In the genomic region with DNA sequence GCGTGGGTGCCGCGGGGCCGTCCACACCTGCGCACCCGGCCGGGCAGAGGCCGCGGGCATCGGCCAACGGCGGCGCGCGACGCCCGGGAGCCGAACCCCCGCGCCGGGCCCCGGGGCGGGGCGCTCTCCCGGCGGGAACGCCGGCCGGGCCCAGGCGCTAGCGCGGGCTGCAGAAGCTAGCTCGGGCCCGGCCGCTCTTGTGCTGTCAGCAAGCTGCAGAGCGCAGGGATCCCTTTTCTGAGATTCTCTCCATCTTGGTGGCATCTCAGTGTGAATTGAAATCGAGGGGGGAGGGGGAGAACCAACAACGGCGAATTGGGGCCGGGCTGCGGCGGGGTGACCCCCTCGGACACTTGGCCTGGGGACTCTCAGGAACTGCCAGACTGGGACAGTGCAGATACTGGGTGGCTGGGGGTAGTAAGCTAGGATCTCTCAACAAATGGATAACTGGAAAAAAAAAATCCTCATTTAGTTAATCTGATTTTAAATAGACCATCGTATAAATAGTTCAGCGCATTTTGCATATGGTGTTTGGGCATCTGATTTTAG, we compare ENCODE assay signal across 8 mouse cellular contexts. TPM values are rescaled to one million over a fixed set of nuclear protein-coding genes. Genes with fewer than 3 reads are reported as not detected.
DNase-seq lines count a peak whose midpoint lies in the region; TF ChIP-seq lines count a peak whose summit lies in the region.

No protein-coding gene starts in this region.

- no peak for TF ChIP-seq POLR2A in cerebellum, adult 2 months (IDR thresholded peaks at IDR 0.05; ENCODE audit: borderline replicate concordance, insufficient read depth, low read length)

- peaks cover 21% of the 10 kb centered on the region for H3K4me1 ChIP-seq in cerebellum, adult 2 months (ENCODE audit: control insufficient read depth, insufficient read depth, low read length)

- TF ChIP-seq CTCF in cerebellum, adult 2 months (IDR thresholded peaks at IDR 0.05; ENCODE audit: borderline replicate concordance, insufficient read depth, low read depth, low read length): no peak

- no peaks in the 10 kb centered on the region for H3K27me3 ChIP-seq in cerebellum, adult 2 months (ENCODE audit: control insufficient read depth, insufficient read depth, low read length)
- no peaks in the 10 kb centered on the region for H3K27me3 ChIP-seq in splenic B cell, adult 2 months (ENCODE audit: control insufficient read depth, insufficient read depth, low read length, poor library complexity, severe bottlenecking)

- H3K4me3 ChIP-seq in cerebellum, adult 2 months (replicated peaks; ENCODE audit: insufficient read depth, low read depth, low read length): peak overlapping the region; percentile 79
- peak overlapping the region; percentile 39 for H3K4me3 ChIP-seq in macrophage (ENCODE audit: inconsistent target)

- no peaks in the 10 kb centered on the region for H3K79me2 ChIP-seq in macrophage (ENCODE audit: inconsistent target)

- no peaks in the 10 kb centered on the region for H3K36me3 ChIP-seq in macrophage (ENCODE audit: inconsistent target)
- H3K36me3 ChIP-seq in splenic B cell, adult 2 months (ENCODE audit: control insufficient read depth, insufficient read depth, low read length, poor library complexity, severe bottlenecking): no peaks in the 10 kb centered on the region

- peak overlapping the region; percentile 74 for H3K27ac ChIP-seq in cerebellum, adult 2 months (ENCODE audit: insufficient read depth, low read length)
- H3K27ac ChIP-seq in macrophage: no peak overlapping the region

- DNase-seq in cerebellum, adult 2 months: no peak
- no peak for DNase-seq in cerebellum, adult 11 months
- DNase-seq in 416B (ENCODE audit: low read depth): peak; percentile 38
- peak; percentile 65 for DNase-seq in cerebellum, adult 9-10 months
- DNase-seq in heart, adult 9 months (ENCODE audit: low spot score in 2 of 2): peak; percentile 5 to 12
- peak; percentile 25 to 40 for DNase-seq in kidney, postnatal 25 days
- peak; percentile 3 for DNase-seq in splenic B cell, adult 2 months (ENCODE audit: low read depth, low spot score)

- 1% methylated on average over 44 of the region's 45 CpGs for WGBS in cerebellum, adult 2 months
- WGBS in macrophage (ENCODE audit: missing documents): 9% methylated on average over 21 of the region's 45 CpGs

RNA-seq across cellular contexts. Expression of a gene that starts 1.5 kb away (rescaled TPM):
- polyA plus RNA-seq in cerebellum, adult 2 months (2012; rRNA removed): 25.6 and 28.8 TPM in 2 replicates
- total RNA-seq in macrophage (2018; cell fraction: chromatin; rRNA removed): 1 to 10 TPM in 6 of 26 experiments, under 1 TPM in 15, not detected in 5; 0.17 to 4.3 (median 0.51) TPM
- total RNA-seq in macrophage (2018; cell fraction: cytosol; rRNA removed): 1 to 10 TPM in 2 of 26 experiments, under 1 TPM in 23, not detected in 1; 0.06 to 1.2 (median 0.29) TPM
- 1 to 10 TPM in 4 of 26 experiments, under 1 TPM in 20, not detected in 2; 0.06 to 3.4 (median 0.40) TPM for total RNA-seq in macrophage (2018; cell fraction: nucleus; rRNA removed)
- polyA plus RNA-seq in macrophage (2018): 0.16 to 2.4 TPM (median 0.76 TPM) in 3 replicates

RNA-seq across cellular contexts. Expression of a gene that starts 33.8 kb away (rescaled TPM):
- 48.8 and 51.7 TPM in 2 replicates for polyA plus RNA-seq in cerebellum, adult 2 months (2012; rRNA removed)
- 10 to 100 TPM in 19 of 26 experiments, 1 to 10 TPM in 7; 1.6 to 43.6 (median 19.0) TPM for total RNA-seq in macrophage (2018; cell fraction: chromatin; rRNA removed)
- total RNA-seq in macrophage (2018; cell fraction: cytosol; rRNA removed): 10 to 100 TPM in 24 of 26 experiments, 1 to 10 TPM in 2; 8.2 to 27.9 (median 20.9) TPM
- 10 to 100 TPM in 18 of 26 experiments, 1 to 10 TPM in 8; 3.7 to 33.9 (median 15.0) TPM for total RNA-seq in macrophage (2018; cell fraction: nucleus; rRNA removed)
- polyA plus RNA-seq in macrophage (2018): 16.3 to 24.3 TPM (median 21.6 TPM) in 3 replicates

RNA-seq across cellular contexts. Expression of a gene that starts 33.8 kb away (rescaled TPM):
- polyA plus RNA-seq in cerebellum, adult 2 months (2012; rRNA removed): 2.2 and 2.4 TPM in 2 replicates
- total RNA-seq in macrophage (2018; cell fraction: chromatin; rRNA removed): 10 to 100 TPM in 3 of 26 experiments, 1 to 10 TPM in 22, under 1 TPM in 1; 0.67 to 11.3 (median 6.7) TPM
- total RNA-seq in macrophage (2018; cell fraction: cytosol; rRNA removed): 1 to 10 TPM in 20 of 26 experiments, under 1 TPM in 6; 0.66 to 6.2 (median 2.9) TPM
- total RNA-seq in macrophage (2018; cell fraction: nucleus; rRNA removed): 1 to 10 TPM; 1.0 to 8.7 (median 4.7) TPM
- polyA plus RNA-seq in macrophage (2018): 0.80 to 2.7 TPM (median 1.7 TPM) in 3 replicates

RNA-seq across cellular contexts. Expression of a gene that starts 38.2 kb away (rescaled TPM):
- 91.0 and 92.8 TPM in 2 replicates for polyA plus RNA-seq in cerebellum, adult 2 months (2012; rRNA removed)
- 100 to 1,000 TPM in 10 of 26 experiments, 10 to 100 TPM in 16; 63.2 to 140 (median 94.4) TPM for total RNA-seq in macrophage (2018; cell fraction: chromatin; rRNA removed)
- total RNA-seq in macrophage (2018; cell fraction: cytosol; rRNA removed): 100 to 1,000 TPM in 15 of 26 experiments, 10 to 100 TPM in 11; 87.0 to 136 (median 101) TPM
- 100 to 1,000 TPM in 12 of 26 experiments, 10 to 100 TPM in 14; 73.7 to 179 (median 95.3) TPM for total RNA-seq in macrophage (2018; cell fraction: nucleus; rRNA removed)
- 106 to 279 TPM (median 166 TPM) in 3 replicates for polyA plus RNA-seq in macrophage (2018)

Comparison
In these comparisons a context has a peak if more than half of its experiments do, and no peak if none do; other contexts are left out.
1. DNase-seq: peak in 416B (single experiment), cerebellum, adult 9-10 months (single experiment), heart, adult 9 months (2 of 2), kidney, postnatal 25 days (2 of 2) and splenic B cell, adult 2 months (single experiment); none in cerebellum, adult 2 months (0 of 2) and cerebellum, adult 11 months (single experiment).